Mouse (Mus musculus) testis, postnatal 10 days (tissue): Measurements from ENCODE around the gene Mas1.

Experiments used
- DNase-seq: peaks from one replicate; pipeline ENCODE4 v3.0.0; 2021; ENCODE audit warnings: low spot score

Mas1 gene

DNA sequence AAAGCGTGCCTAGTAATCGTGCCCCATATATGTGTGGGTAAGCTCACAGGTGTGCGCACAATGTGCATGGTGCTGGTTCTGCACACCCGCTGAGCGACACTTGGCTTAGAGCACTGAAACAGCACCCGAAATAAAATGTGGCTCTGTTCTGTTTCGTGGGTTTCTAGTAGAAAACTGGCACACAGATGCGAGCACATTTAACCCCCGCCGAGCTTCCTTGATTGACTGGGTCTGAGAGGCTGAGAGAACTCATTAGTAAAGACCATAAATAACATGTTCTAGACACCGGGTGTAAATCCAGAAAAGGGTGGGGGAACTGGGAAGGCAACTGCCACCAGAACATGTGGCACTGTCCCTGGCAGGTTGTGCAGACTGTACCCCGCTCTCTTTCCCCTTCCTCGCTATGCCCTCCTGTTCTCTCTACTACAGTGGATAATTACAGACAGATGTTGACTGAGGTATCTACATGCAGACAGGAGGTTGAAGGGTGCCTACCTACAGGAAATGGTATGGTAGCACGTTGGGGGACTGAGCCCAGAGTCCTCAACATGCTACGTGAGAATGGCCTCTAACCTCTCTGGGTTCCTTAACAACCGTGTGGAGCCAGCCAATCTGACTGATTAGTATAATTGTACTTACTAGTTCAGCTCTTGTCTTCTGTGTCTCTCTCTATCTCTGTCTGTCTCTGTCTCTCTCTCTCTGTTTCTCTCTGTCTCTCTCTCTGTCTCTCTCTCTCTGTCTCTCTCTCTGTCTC, 4.5 kb upstream of the Mas1 start:
- no peak for DNase-seq

DNA sequence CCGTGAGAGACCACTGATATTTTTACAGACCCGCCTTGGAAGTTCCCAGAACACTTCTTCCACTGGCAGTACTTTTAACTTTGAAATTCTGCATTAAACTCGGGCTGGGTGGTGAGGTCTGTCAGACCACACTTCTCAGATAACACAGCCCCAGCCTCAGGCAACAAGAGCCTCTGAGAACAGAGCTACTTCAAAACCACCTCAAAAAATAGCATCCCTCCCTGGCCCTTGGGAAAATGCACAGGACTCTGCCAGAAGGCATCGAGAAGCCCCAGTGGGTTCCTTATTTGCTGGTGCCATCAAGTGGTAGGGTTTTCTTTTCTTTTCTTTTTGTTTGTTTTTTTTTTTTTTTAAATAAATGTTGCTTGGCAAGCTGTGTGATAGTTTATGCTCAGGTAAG, 697 bp upstream of the Mas1 start:
- DNase-seq: no peak

DNA sequence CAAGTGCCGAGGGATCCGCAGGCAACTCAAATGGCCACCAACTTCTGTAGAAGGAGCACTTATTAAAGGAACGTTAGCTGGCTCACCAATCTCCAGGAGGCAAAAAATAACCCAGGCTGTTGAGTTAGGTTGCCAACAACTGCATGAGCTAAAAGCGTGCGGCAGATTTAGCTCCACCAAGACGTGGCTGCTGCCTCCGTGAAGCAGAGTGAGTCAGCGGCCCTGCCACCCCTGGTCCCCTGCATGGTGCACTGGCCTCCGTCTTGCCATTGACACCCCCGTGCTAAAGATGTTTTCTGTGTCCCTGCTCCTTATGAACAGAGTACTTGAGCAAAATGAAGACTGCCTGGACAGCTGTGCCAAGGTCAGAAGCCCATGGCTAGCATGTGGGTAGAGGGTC, 1.1 kb downstream of the Mas1 start:
- DNase-seq: no peak

- DNase-seq: no peak
These were observed 2.5 kb downstream of the Mas1 start for GRCm38 (mm10) chr17:12865407-12865806.

DNA sequence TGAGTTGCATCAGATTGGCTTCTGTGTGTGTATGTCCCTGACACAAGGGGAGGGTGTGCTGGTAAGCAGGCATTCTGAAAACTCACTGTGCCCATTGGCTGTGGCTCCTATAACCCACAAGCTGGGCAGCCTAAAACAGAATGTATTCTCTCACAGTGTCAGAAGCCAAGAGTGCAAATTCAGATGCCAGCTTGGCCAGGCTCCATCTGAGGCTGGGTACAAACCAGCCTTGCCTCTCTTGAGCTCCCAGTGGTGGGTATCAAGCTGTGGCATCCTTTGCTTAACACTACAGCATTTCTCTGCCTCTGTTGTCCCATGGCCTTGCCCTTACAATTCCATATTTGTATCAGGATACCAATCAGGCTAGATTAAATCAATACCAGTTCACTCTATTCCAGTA, 3.8 kb downstream of the Mas1 start:
- DNase-seq: no peak

GRCm38 (mm10) chr17:12859006-12859520, 8.9 kb downstream of the Mas1 start:
- no peak for DNase-seq

GRCm38 (mm10) chr17:12858072-12858471, 9.9 kb downstream of the Mas1 start:
- no peak for DNase-seq

- DNase-seq: no peak
These were observed 10.5 kb downstream of the Mas1 start for GRCm38 (mm10) chr17:12857395-12857794.

DNA sequence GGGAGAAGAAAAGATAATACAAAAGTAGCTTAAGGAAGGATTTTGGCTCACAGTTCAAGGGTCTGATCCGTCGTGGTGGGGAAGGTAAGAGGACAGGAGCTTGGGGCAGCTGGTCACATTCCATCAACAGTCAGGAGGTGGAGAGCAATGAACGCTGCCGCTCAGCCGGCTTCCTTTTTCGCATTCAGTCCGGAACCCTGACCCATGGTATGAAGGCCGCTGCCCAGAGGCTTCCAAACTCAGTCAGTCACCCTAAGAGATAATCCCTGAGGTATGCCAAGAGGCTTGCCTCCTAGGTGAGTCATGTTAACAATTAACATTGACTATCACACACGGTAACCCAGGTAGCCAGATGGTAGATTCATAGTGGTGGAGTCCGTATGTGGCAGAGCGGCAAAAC, 13.6 kb downstream of the Mas1 start:
- no peak for DNase-seq

DNA sequence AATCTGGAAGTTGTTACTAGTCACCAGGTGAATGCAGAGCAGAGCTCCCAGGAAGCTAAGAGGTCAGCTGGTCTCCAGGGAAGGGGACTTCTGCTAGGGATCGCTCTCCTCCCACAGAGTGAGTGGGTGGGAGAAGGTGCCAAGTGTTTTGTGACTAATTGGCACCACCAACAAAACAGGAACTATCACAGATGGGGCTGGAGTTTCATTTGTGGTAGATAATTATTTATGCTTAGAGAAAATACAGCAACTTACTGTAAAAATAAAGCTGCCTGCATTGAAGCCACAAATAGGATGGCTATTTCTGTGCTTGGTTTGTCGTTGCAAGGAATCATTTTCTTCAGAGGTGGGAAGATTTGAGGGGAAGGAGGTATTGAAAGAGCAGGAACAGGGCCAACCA, 14.1 kb downstream of the Mas1 start:
- no peak for DNase-seq

DNA sequence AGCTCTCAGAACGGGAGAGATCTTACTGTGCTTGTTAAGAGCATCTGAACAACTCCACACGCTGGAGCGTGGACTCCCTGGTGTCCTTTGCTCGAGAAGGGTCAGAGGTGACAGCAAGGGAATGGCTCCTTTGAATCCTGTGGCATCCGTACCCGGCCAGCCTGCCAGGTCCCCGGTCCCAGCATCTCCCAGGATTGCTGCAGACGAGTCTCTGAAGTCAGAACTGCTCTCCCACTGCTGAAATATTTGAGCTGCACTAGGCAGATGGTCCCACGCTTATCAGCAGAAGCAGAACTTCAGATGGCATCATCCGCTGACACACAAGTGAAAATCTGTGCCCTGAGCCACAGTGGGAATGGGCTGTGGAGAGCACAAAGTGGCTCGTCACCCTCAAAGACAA, 16.3 kb downstream of the Mas1 start:
- DNase-seq: no peak

- DNase-seq: no peak
These were observed 18.1 kb downstream of the Mas1 start for GRCm38 (mm10) chr17:12849778-12850382.

GRCm38 (mm10) chr17:12847736-12848135, 20.2 kb downstream of the Mas1 start:
- no peak for DNase-seq

- DNase-seq: no peak
These were observed 21.5 kb downstream of the Mas1 start for GRCm38 (mm10) chr17:12846474-12846873.

- no peak for DNase-seq
These were observed 22.1 kb downstream of the Mas1 start for GRCm38 (mm10) chr17:12845862-12846261.

- DNase-seq: no peak
These were observed 23.4 kb downstream of the Mas1 start for GRCm38 (mm10) chr17:12844540-12844939.

DNA sequence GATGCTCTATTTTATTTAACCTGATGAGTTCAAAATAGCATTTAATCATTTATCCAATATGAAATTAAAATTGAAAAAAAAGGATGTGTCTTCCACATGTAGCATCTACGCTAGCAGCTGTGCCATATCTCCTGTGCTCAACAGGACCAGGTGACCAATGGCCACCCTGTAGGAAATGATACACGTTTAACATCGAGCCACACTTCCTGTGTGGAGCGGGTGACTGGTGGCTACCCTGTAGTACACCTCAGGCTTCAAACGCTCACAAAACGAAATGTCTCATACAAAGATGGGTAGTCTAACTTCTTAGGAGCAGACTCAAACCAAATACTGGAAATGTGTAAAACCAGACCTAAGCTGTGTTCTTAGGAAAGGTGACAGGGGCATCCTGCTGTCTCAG, 24.1 kb downstream of the Mas1 start:
- no peak for DNase-seq

- no peak for DNase-seq
These were observed 28.3 kb downstream of the Mas1 start for GRCm38 (mm10) chr17:12839475-12840267.

DNA sequence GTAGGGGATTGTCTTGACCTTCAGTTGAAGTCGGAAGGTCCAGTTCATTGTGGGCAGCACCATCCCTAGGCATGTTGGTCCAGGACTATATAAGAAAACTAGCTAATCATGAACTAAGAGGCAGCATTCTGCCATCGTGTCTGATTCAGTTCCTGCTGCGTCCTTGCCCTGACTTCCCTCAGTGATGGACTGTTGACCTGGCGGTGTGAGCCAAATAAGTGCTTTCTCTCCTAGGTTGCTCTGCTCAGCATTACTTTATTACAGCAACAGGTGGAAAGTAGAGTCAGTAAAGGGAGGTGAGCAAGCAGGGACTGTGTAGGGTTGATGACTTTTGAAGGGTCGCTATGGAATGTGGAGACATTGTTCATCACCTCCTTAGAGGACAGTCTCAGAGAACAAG, 32.2 kb downstream of the Mas1 start:
- no peak for DNase-seq

- no peak for DNase-seq
These were observed 33.1 kb downstream of the Mas1 start for GRCm38 (mm10) chr17:12834826-12835225.

- DNase-seq: no peak
These were observed 33.6 kb downstream of the Mas1 start for GRCm38 (mm10) chr17:12834317-12834716.

DNA sequence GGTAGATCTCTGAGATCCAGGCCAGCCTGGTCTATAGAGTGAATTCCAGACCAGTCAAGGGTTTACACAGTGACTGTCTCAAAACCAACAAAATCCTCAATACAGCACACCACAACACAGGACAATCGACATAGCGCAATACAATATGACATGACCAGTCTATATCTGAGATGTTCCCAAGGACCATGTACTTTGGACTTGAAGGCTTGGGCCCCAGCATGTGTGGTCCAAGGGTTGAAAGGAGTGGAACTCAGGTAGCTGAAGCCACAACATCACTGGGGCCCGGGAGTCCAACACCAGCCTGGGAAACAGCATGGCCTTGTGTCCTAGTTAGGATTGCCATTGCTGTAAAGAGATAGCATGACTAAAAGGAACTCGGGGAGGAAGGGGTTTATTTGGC, 35.3 kb downstream of the Mas1 start:
- no peak for DNase-seq

GRCm38 (mm10) chr17:12832231-12832630, 35.7 kb downstream of the Mas1 start:
- no peak for DNase-seq
